Mouse (Mus musculus): ENCODE measurements at regions not wholly inside any gene's neighbourhood (a gene's known extent, or its start where the extent isn't known, plus 50 kb on each side); places are given as distances from the start of the nearest gene placed in this dataset.

DNA sequence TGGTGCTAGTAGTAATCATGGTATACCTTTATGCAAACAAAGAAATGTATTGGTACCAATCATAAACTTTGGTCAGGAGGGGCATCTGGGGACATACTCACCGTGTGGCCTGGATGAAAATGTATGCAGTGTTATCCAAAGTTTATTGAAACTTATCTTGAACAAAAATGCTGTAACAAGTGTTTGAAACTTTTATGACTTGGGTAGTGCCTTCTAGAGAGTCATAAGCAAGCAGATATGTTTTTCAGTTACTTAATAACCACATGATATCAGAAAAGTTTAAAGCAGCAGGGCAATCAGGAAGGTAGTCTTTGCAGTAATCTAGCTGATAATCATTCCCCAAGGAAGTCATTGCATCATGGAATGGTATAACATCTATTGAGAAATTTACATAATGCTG, 401.5 kb downstream of the Gm11232 start:
- 64% methylated on average over 1 of the region's 1 CpGs for WGBS
- Histone ChIP-seq H3K36me3 (ENCODE audit: control insufficient read depth, insufficient read depth, low read length) (no peaks in the 10 kb centered on the region), H3K9me3 (ENCODE audit: control insufficient read depth, low read length) (no peaks in the 10 kb centered on the region), H3K4me1 (replicated peaks; ENCODE audit: control insufficient read depth, insufficient read depth) (no peaks in the 10 kb centered on the region), H3K27me3 (ENCODE audit: control insufficient read depth, insufficient read depth, low read length) (no peaks in the 10 kb centered on the region), H3K4me3 (ENCODE audit: low read depth, low read length) (no peak overlapping the region), H3K9ac (ENCODE audit: low read length) (no peak overlapping the region), H3K4me2 (replicated peaks; ENCODE audit: low read depth) (no peak overlapping the region), H3K27ac (replicated peaks) (no peak overlapping the region)
- no peak for DNase-seq (ENCODE audit: low spot score)
- no peak for TF ChIP-seq CTCF (IDR thresholded peaks at IDR 0.05; ENCODE audit: low read depth)
- TF ChIP-seq EP300 (optimal IDR thresholded peaks at IDR 0.05) = no peak
- no peak for ATAC-seq (ENCODE audit: low FRiP score, low TSS enrichment)

GRCm38 (mm10) chr4:71351880-71352279, 405.9 kb downstream of the Gm11232 start:
- no peak for DNase-seq (ENCODE audit: low spot score)
- Histone ChIP-seq H3K4me3 (ENCODE audit: low read depth, low read length) (no peak overlapping the region), H3K27me3 (ENCODE audit: control insufficient read depth, insufficient read depth, low read length) (no peaks in the 10 kb centered on the region), H3K27ac (replicated peaks) (no peak overlapping the region), H3K9me3 (ENCODE audit: control insufficient read depth, low read length) (no peaks in the 10 kb centered on the region), H3K4me1 (replicated peaks; ENCODE audit: control insufficient read depth, insufficient read depth) (no peaks in the 10 kb centered on the region), H3K9ac (ENCODE audit: low read length) (no peak overlapping the region), H3K36me3 (ENCODE audit: control insufficient read depth, insufficient read depth, low read length) (no peaks in the 10 kb centered on the region), H3K4me2 (replicated peaks; ENCODE audit: low read depth) (no peak overlapping the region)
- ATAC-seq (ENCODE audit: low FRiP score, low TSS enrichment) = no peak
- 34% methylated on average over 2 of the region's 2 CpGs for WGBS
- TF ChIP-seq EP300 (optimal IDR thresholded peaks at IDR 0.05) = no peak
- TF ChIP-seq CTCF (IDR thresholded peaks at IDR 0.05; ENCODE audit: low read depth) = no peak

DNA sequence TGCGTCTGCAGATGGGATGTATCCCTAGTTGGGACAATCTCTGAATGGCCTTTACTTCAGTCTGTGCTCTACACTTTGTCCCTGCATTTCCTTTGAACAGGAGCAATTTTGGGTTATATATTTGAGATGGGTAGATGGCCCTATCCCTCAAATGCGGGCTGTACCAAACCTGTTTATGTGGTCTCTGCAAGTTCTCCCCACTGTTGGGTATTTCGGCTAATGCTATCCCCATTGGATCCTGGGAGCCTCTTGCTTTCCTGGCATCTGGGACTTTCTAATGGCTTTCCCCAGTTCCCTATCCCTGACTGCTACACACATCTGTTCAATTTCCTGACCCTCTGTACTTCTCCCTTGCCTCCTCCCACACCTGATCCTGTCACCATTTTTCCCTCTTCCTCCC, 414.7 kb downstream of the Gm11232 start:
- Histone ChIP-seq H3K4me1 (replicated peaks; ENCODE audit: control insufficient read depth, insufficient read depth) (no peaks in the 10 kb centered on the region), H3K27ac (replicated peaks) (no peak overlapping the region), H3K9me3 (ENCODE audit: control insufficient read depth, low read length) (no peaks in the 10 kb centered on the region), H3K4me3 (ENCODE audit: low read depth, low read length) (no peak overlapping the region), H3K9ac (ENCODE audit: low read length) (no peak overlapping the region), H3K4me2 (replicated peaks; ENCODE audit: low read depth) (no peak overlapping the region), H3K27me3 (ENCODE audit: control insufficient read depth, insufficient read depth, low read length) (no peaks in the 10 kb centered on the region), H3K36me3 (ENCODE audit: control insufficient read depth, insufficient read depth, low read length) (no peaks in the 10 kb centered on the region)
- DNase-seq (ENCODE audit: low spot score) = no peak
- ATAC-seq (ENCODE audit: low FRiP score, low TSS enrichment) = no peak
- 94% methylated on average over 3 of the region's 3 CpGs for WGBS
- TF ChIP-seq EP300 (optimal IDR thresholded peaks at IDR 0.05) (no peak), CTCF (IDR thresholded peaks at IDR 0.05; ENCODE audit: low read depth) (no peak)

DNA sequence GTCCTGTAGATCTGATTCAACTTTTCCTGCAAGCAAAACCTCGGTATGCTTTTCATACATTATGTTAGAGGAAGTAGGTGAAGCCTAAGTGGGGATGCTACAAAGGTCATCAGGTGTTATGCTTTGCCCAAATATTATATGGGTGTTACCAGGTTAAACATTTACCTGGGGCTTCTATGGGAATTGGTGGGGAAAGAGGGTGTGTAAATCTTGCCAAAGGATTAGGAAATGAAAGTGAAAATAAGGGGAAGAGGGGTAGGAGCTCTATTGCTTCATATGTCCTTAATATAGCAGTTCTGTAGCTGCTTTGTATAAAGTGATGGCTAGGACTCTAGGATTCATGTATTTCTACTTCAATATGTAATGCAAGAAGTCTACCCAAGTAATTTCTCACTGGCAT, 419.2 kb downstream of the Gm11232 start:
- H3K36me3 ChIP-seq (ENCODE audit: control insufficient read depth, insufficient read depth, low read length) = no peaks in the 10 kb centered on the region
- WGBS = 24% methylated on average over 1 of the region's 1 CpGs
- H3K27me3 ChIP-seq (ENCODE audit: control insufficient read depth, insufficient read depth, low read length) = no peaks in the 10 kb centered on the region
- H3K4me3 ChIP-seq (ENCODE audit: low read depth, low read length) = no peak overlapping the region
- H3K9me3 ChIP-seq (ENCODE audit: control insufficient read depth, low read length) = no peaks in the 10 kb centered on the region
- H3K27ac ChIP-seq (replicated peaks) = no peak overlapping the region
- DNase-seq (ENCODE audit: low spot score) (no peak), ATAC-seq (ENCODE audit: low FRiP score, low TSS enrichment) (no peak)
- H3K4me2 ChIP-seq (replicated peaks; ENCODE audit: low read depth) = no peak overlapping the region
- TF ChIP-seq EP300 (optimal IDR thresholded peaks at IDR 0.05) (no peak), CTCF (IDR thresholded peaks at IDR 0.05; ENCODE audit: low read depth) (no peak)
- no peaks in the 10 kb centered on the region for H3K4me1 ChIP-seq (replicated peaks; ENCODE audit: control insufficient read depth, insufficient read depth)
- H3K9ac ChIP-seq (ENCODE audit: low read length) = no peak overlapping the region

GRCm38 (mm10) chr4:71332672-71333071, 425.1 kb downstream of the Gm11232 start:
- H3K9me3 ChIP-seq (ENCODE audit: control insufficient read depth, low read length) = no peaks in the 10 kb centered on the region
- no peak for ATAC-seq (ENCODE audit: low FRiP score, low TSS enrichment)
- H3K4me3 ChIP-seq (ENCODE audit: low read depth, low read length) = no peak overlapping the region
- no peak overlapping the region for H3K4me2 ChIP-seq (replicated peaks; ENCODE audit: low read depth)
- no peaks in the 10 kb centered on the region for H3K36me3 ChIP-seq (ENCODE audit: control insufficient read depth, insufficient read depth, low read length)
- no peak for DNase-seq (ENCODE audit: low spot score)
- no peak overlapping the region for H3K27ac ChIP-seq (replicated peaks)
- no peak overlapping the region for H3K9ac ChIP-seq (ENCODE audit: low read length)
- TF ChIP-seq EP300 (optimal IDR thresholded peaks at IDR 0.05) = no peak
- no peak for TF ChIP-seq CTCF (IDR thresholded peaks at IDR 0.05; ENCODE audit: low read depth)
- no peaks in the 10 kb centered on the region for H3K4me1 ChIP-seq (replicated peaks; ENCODE audit: control insufficient read depth, insufficient read depth)
- WGBS = 92% methylated on average over 3 of the region's 3 CpGs
- H3K27me3 ChIP-seq (ENCODE audit: control insufficient read depth, insufficient read depth, low read length) = no peaks in the 10 kb centered on the region

- Histone ChIP-seq H3K27me3 (ENCODE audit: control insufficient read depth, insufficient read depth, low read length) (no peaks in the 10 kb centered on the region), H3K27ac (replicated peaks) (no peak overlapping the region), H3K9ac (ENCODE audit: low read length) (no peak overlapping the region), H3K4me1 (replicated peaks; ENCODE audit: control insufficient read depth, insufficient read depth) (no peaks in the 10 kb centered on the region), H3K4me3 (ENCODE audit: low read depth, low read length) (no peak overlapping the region), H3K4me2 (replicated peaks; ENCODE audit: low read depth) (no peak overlapping the region), H3K9me3 (ENCODE audit: control insufficient read depth, low read length) (no peaks in the 10 kb centered on the region), H3K36me3 (ENCODE audit: control insufficient read depth, insufficient read depth, low read length) (no peaks in the 10 kb centered on the region)
- ATAC-seq (ENCODE audit: low FRiP score, low TSS enrichment) (no peak), DNase-seq (ENCODE audit: low spot score) (no peak)
- 71% methylated on average over 4 of the region's 4 CpGs for WGBS
- TF ChIP-seq CTCF (IDR thresholded peaks at IDR 0.05; ENCODE audit: low read depth) = peak; percentile 58
- no peak for TF ChIP-seq EP300 (optimal IDR thresholded peaks at IDR 0.05)
Measured at GRCm38 (mm10) chr4:71332018-71332417, 425.7 kb downstream of the Gm11232 start.
